ENCODE assay signal across 8 mouse cellular contexts in the genomic region with DNA sequence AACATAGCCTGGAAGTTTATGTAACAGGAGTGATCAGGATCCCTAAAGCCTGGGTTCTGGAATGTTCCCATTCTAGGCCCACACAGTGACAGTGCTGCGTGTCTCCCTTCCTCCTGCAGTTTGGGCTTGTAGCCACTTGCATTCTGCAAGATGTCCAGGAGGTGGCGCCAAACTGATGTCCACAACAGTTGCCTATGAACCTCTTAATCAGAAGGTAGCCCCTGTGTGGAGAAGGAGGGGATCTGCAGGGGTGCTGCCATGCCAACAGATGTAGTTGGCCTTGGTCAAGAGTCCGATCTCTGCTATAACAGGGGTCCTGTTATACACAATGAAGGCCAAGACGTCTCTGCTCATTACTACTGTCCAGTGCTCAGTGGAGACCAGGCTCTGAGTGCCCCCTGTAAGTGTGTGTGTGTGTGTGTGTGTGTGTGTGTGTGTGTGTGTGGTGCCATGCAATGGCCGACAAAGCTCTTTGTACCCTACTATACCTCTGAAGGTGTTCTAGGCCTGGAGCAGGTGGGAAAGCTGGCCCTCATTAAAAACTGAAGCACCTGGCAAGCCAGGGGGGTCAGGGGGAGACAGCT. TPM values are rescaled to one million over a fixed set of nuclear protein-coding genes. Genes with fewer than 3 reads are reported as not detected.
DNase-seq lines count a peak whose midpoint lies in the region; ATAC-seq and TF ChIP-seq lines count a peak whose summit lies in the region.

No protein-coding gene starts in this region.

- no peak overlapping the region for H3K9ac ChIP-seq in heart, adult 2 months (ENCODE audit: low read depth, low read length)
- H3K9ac ChIP-seq in kidney, embryonic 15.5 days: no peak overlapping the region
- H3K9ac ChIP-seq in limb, embryonic 14.5 days (ENCODE audit: low read depth, low read length, severe bottlenecking): no peak overlapping the region

- peaks cover 4% of the 10 kb centered on the region for H3K4me1 ChIP-seq in heart, adult 2 months (ENCODE audit: control insufficient read depth, insufficient read depth, low read length)
- peaks cover 32% of the 10 kb centered on the region for H3K4me1 ChIP-seq in kidney, embryonic 15.5 days
- peaks cover 21% of the 10 kb centered on the region for H3K4me1 ChIP-seq in limb, embryonic 14.5 days (ENCODE audit: control insufficient read depth, insufficient read depth, low read length)

- H3K36me3 ChIP-seq in heart, adult 2 months (ENCODE audit: control insufficient read depth, insufficient read depth, low read length): no peaks in the 10 kb centered on the region
- no peaks in the 10 kb centered on the region for H3K36me3 ChIP-seq in kidney, embryonic 15.5 days
- no peaks in the 10 kb centered on the region for H3K36me3 ChIP-seq in limb, embryonic 14.5 days (ENCODE audit: control insufficient read depth, insufficient read depth, low read length)

- intact Hi-C loops in heart, adult 2 months (cut with DNase I): loop anchor here (1.0 to 2.0 kb wide), 3 partner anchors 19 to 185 kb away; no protein-coding TSS in a partner anchor

- H3K9me3 ChIP-seq in kidney, embryonic 15.5 days (replicated peaks): no peaks in the 10 kb centered on the region
- H3K9me3 ChIP-seq in limb, embryonic 14.5 days (ENCODE audit: control insufficient read depth, low read length): no peaks in the 10 kb centered on the region

- WGBS in heart, adult 2 months: 27% methylated on average over 5 of the region's 5 CpGs
- 32% methylated on average over 5 of the region's 5 CpGs for WGBS in kidney, embryonic 15.5 days
- WGBS in limb, embryonic 14.5 days: 27% methylated on average over 5 of the region's 5 CpGs

- peak; percentile 51 for DNase-seq in 3134 (ENCODE audit: extremely low read depth, insufficient read length, low spot score)
- peak; percentile 93 for DNase-seq in adrenal gland, postnatal 10 days
- peak; percentile 81 for DNase-seq in embryo, embryonic 9.5 days (ENCODE audit: extremely low spot score)
- DNase-seq in heart, adult 2 months: peak; percentile 87 to 91
- peak; percentile 83 for DNase-seq in limb, embryonic 14.5 days (ENCODE audit: low spot score)
- DNase-seq in spleen, postnatal 36 days (ENCODE audit: low spot score in 2 of 2): peak; percentile 41 to 54

- no peak for TF ChIP-seq POLR2A in heart, adult 2 months (IDR thresholded peaks at IDR 0.05; ENCODE audit: insufficient read depth, low read depth, low read length)
- 0 out of 2 replicates have a peak, but pooled peaks have one; percentile 18 for TF ChIP-seq POLR2A in limb, embryonic 14.5 days (IDR thresholded peaks at IDR 0.05; ENCODE audit: borderline replicate concordance, extremely low read depth, insufficient read depth, insufficient read length)

- H3K4me3 ChIP-seq in heart, adult 2 months: no peak overlapping the region
- no peak overlapping the region for H3K4me3 ChIP-seq in kidney, embryonic 15.5 days (replicated peaks)
- H3K4me3 ChIP-seq in limb, embryonic 14.5 days (replicated peaks; ENCODE audit: low read length): no peak overlapping the region

- no peak overlapping the region for H3K27ac ChIP-seq in heart, adult 2 months
- H3K27ac ChIP-seq in kidney, embryonic 15.5 days: no peak overlapping the region
- no peak overlapping the region for H3K27ac ChIP-seq in limb, embryonic 14.5 days (replicated peaks; ENCODE audit: low read depth, low read length)

- peak; percentile 98 for TF ChIP-seq CTCF in heart, adult 2 months (IDR thresholded peaks at IDR 0.05)

- no peaks in the 10 kb centered on the region for H3K79me2 ChIP-seq in heart, adult 2 months (replicated peaks; ENCODE audit: control insufficient read depth, insufficient read depth, low read length)

- H3K27me3 ChIP-seq in heart, adult 2 months (ENCODE audit: control insufficient read depth, insufficient read depth, low read length): no peaks in the 10 kb centered on the region
- H3K27me3 ChIP-seq in kidney, embryonic 15.5 days: no peaks in the 10 kb centered on the region
- H3K27me3 ChIP-seq in limb, embryonic 14.5 days (ENCODE audit: control insufficient read depth, insufficient read depth, low read length): no peaks in the 10 kb centered on the region

- H3K4me2 ChIP-seq in kidney, embryonic 15.5 days: no peak overlapping the region
- H3K4me2 ChIP-seq in limb, embryonic 14.5 days (replicated peaks; ENCODE audit: low read depth, low read length, severe bottlenecking): no peak overlapping the region

- peak; percentile 41 for ATAC-seq in kidney, embryonic 15.5 days (replicated peaks; ENCODE audit: low FRiP score)
- ATAC-seq in limb, embryonic 14.5 days (ENCODE audit: low FRiP score, low read depth): peak; percentile 36; the same call in 1 of the 2 replicates
- ATAC-seq in monocyte, adult 5-6 weeks (replicated peaks; ENCODE audit: insufficient number of reproducible peaks, low FRiP score, low TSS enrichment, poor library complexity, severe bottlenecking): peak; percentile 66

- peak; percentile 97 for TF ChIP-seq EP300 in heart, adult 2 months (IDR thresholded peaks at IDR 0.05; ENCODE audit: insufficient read depth, low read depth, low read length)

RNA-seq across cellular contexts. Expression of a gene that starts 24.5 kb away (rescaled TPM):
- total RNA-seq in adrenal gland, postnatal 10 days (2021): 10 to 100 TPM; 12.3 to 14.7 TPM
- total RNA-seq in heart, adult 2 months (2021): 10 to 100 TPM; 45.1 to 45.7 TPM
- polyA plus RNA-seq in heart, adult 2 months (2012; rRNA removed): 48.3 and 52.1 TPM in 2 replicates
- 20.0 and 25.3 TPM in 2 replicates for polyA plus RNA-seq in kidney, embryonic 15.5 days (2015; fragmentation: Nextera tagmentation; extraction: Ambion mirVana)
- 37.9 and 39.9 TPM in 2 replicates for polyA plus RNA-seq in limb, embryonic 14.5 days (2012; rRNA removed)
- 62.6 and 66.8 TPM in 2 replicates for polyA plus RNA-seq in limb, embryonic 14.5 days (2014; fragmentation: Nextera tagmentation; extraction: Ambion mirVana)
- not detected in 3 replicates for total RNA-seq in monocyte, adult 5-6 weeks (2017)

RNA-seq across cellular contexts. Expression of a gene that starts 42.3 kb away (rescaled TPM):
- total RNA-seq in adrenal gland, postnatal 10 days (2021): 10 to 100 TPM; 17.4 to 22.7 TPM
- 10 to 100 TPM; 87.7 to 89.1 TPM for total RNA-seq in heart, adult 2 months (2021)
- 44.8 and 53.7 TPM in 2 replicates for polyA plus RNA-seq in heart, adult 2 months (2012; rRNA removed)
- polyA plus RNA-seq in kidney, embryonic 15.5 days (2015; fragmentation: Nextera tagmentation; extraction: Ambion mirVana): 7.3 and 7.5 TPM in 2 replicates
- 6.6 and 7.5 TPM in 2 replicates for polyA plus RNA-seq in limb, embryonic 14.5 days (2012; rRNA removed)
- polyA plus RNA-seq in limb, embryonic 14.5 days (2014; fragmentation: Nextera tagmentation; extraction: Ambion mirVana): 4.0 and 5.0 TPM in 2 replicates
- total RNA-seq in monocyte, adult 5-6 weeks (2017): 0.75 to 3.9 TPM (median 1.6 TPM) in 3 replicates

Comparison
In these comparisons a context has a peak if more than half of its experiments do, and no peak if none do; other contexts are left out.
1. RNA of a gene that starts 24.5 kb away (total RNA-seq): 45.1 to 45.7 TPM in heart, adult 2 months and 12.3 to 14.7 TPM in adrenal gland, postnatal 10 days; not detected in monocyte, adult 5-6 weeks; every median in the first group is over 10 times any median in the second.
2. Peak in every context shown above with its lines, with median percentiles within 50 percentile points of each other: DNase-seq and ATAC-seq.